Mouse (Mus musculus) stomach, postnatal 0 days (tissue): Measurements from ENCODE around the gene Alkbh6.

Experiments used
- CTCF ChIP-seq: IDR thresholded peaks from 2 replicates; pipeline ENCODE4 v1.5.1; 2016; ENCODE audit warnings: antibody characterized with exemption, low read depth, mild to moderate bottlenecking, moderate library complexity
- EP300 ChIP-seq: optimal IDR thresholded peaks from 2 replicates; pipeline ENCODE3; 2016; ENCODE audit warnings: antibody characterized with exemption

DNA sequence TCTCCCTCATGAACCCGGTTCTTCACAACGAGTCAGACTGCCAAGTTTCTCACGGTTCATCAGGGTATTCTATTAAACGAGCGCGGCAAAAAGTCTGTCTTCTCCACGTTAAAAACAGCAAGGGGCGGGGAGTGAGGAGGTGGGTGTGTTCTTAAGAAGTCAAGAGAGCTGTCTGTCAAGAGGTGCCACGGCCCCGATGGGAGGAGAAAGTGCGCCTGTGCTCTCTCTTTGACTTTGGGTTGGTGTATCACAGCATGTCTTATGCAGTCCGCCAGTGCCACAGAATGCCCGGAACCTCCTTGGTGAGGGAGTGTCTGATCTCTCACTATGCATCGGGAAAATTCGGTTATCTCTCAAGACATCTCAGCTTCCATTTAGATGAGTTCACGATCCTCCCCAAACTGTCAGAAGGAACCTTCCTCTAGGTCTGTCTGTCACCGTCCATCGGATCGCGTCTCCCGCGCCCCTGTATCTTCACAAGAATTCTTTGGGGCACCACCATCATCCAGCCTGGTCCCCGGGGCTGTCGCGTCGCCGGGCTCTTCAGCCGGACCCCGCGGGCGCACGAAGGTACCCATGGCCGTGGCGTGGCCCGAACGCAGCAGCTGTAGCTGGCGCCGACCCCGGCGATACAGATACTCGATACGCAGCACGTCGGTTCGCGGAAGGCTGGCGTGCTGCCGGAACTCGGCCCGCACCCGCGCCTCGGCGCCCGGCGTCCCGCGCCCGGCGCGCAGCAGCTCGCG, 13.2 kb downstream of the Alkbh6 start, which contains the start of gene E130208F15Rik:
- TF ChIP-seq CTCF (no peak), EP300 (no peak)
